Mouse (Mus musculus) midbrain, embryonic 15.5 days (tissue): Measurements from ENCODE around the gene Olfr51. TPM values are rescaled to one million over a fixed set of nuclear protein-coding genes. Genes with fewer than 3 reads are reported as not detected.
"Not testable (repeated sequence)": the region's sequence is repeated elsewhere in the genome, so short reads cannot be mapped to it uniquely, and the experiment has no call there.

Experiments used
- ATAC-seq: fragments of 200-750 bp; cut with Nextera tagmentation; replicated peaks from 2 replicates; pipeline ENCODE4 v1.8.0; 2017; ENCODE audit warnings: moderate TSS enrichment
- H3K27ac ChIP-seq: fragments of 300-500 bp; sonication (generic); 2 replicates; pipeline ENCODE4 v1.5.1; 2015; ENCODE audit warnings: mild to moderate bottlenecking, inconsistent platforms
- H3K27me3 ChIP-seq: fragments of 300-500 bp; sonication (generic); replicated peaks from 2 replicates; pipeline ENCODE4 v1.6.1; 2015; ENCODE audit warnings: inconsistent platforms
- H3K36me3 ChIP-seq: fragments of 300-500 bp; sonication (generic); replicated peaks from 2 replicates; pipeline ENCODE4 v1.6.1; 2015; ENCODE audit warnings: inconsistent platforms
- H3K4me1 ChIP-seq: fragments of 300-500 bp; sonication (generic); 2 replicates; pipeline ENCODE4 v1.6.1; 2015; ENCODE audit warnings: inconsistent platforms
- H3K4me2 ChIP-seq: fragments of 300-500 bp; sonication (generic); 2 replicates; pipeline ENCODE4 v1.6.1; 2015; ENCODE audit warnings: inconsistent platforms, mild to moderate bottlenecking, moderate library complexity
- H3K4me3 ChIP-seq: fragments of 300-500 bp; sonication (generic); 2 replicates; pipeline ENCODE4 v1.5.1; 2015; ENCODE audit warnings: mild to moderate bottlenecking, inconsistent platforms
- H3K9ac ChIP-seq: fragments of 300-500 bp; sonication (generic); 2 replicates; pipeline ENCODE4 v1.6.1; 2015; ENCODE audit warnings: mild to moderate bottlenecking, inconsistent platforms
- H3K9me3 ChIP-seq: fragments of 300-500 bp; sonication (generic); 2 replicates; pipeline ENCODE4 v1.6.1; 2016; ENCODE audit warnings: inconsistent platforms
- WGBS: fragments of 180-500 bp; shearing (Covaris S2); methylation state at CpG from one replicate; pipeline ENCODE4 v1.1.7; 2015; ENCODE audit warnings: mixed read lengths; 5-methylcytosine and 5-hydroxymethylcytosine counted together
- polyA plus RNA-seq: library from polyadenylated mRNA; unstranded; fragments of >200 nt; fragmentation: Nextera tagmentation; extraction: Ambion mirVana; gene quantifications from 2 replicates; pipeline ENCODE4 v1.2.1, GENCODE M21; 2015

Gene Olfr51
- not detected in 2 replicates for polyA plus RNA-seq

GRCm38 (mm10) chr11:51003296-51003695 is at the start of gene Olfr51:
Gene Olfr51 (plus strand): TSS chr11:51003596.
- Histone ChIP-seq H3K4me2 (no peak within 1 kb of the TSS), H3K27ac (no peak within 1 kb of the TSS), H3K4me1 (no peaks in the 10 kb centered on the region), H3K27me3 (no peaks in the 10 kb centered on the region), H3K4me3 (no peak within 1 kb of the TSS), H3K9ac (no peak within 1 kb of the TSS), H3K9me3 (no peaks in the 10 kb centered on the region), H3K36me3 (no peaks in the 10 kb centered on the region)
- WGBS = 83% methylated on average over 5 of the region's 5 CpGs
- ATAC-seq = no peak

DNA sequence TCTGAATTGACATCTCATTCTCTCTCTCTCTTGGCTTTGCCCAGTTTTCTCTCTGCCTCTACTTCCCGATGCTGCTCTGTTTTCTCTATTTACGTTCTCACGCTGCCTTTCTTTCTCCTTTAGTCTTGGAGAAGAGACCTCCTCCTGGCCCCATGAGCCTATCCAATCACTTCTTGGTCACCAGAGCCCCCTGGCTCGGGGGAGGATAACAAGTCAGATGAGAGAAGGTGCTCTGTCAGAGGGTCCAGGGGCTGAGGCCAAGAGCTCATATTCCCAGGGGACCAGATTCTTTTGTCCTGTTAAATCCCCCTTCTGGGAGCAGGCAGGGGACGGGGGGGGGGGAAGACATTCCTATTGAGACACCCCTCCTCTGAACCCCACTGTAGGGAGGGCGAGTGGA is 49.7 kb upstream of the Olfr51 start, which contains the start of gene Prop1:
Gene Prop1 (minus strand): TSS at position 101 of the 400 bp plus-strand sequence.
- Histone ChIP-seq H3K27ac (no peak within 1 kb of the TSS), H3K9me3 (no peaks in the 10 kb centered on the region), H3K4me2 (no peak within 1 kb of the TSS), H3K4me3 (no peak within 1 kb of the TSS), H3K36me3 (no peaks in the 10 kb centered on the region), H3K27me3 (no peaks in the 10 kb centered on the region), H3K9ac (no peak within 1 kb of the TSS), H3K4me1 (no peaks in the 10 kb centered on the region)
- ATAC-seq = no peak
- WGBS = 71% methylated on average over 6 of the region's 6 CpGs

GRCm38 (mm10) chr11:50964886-50965285 is 38.5 kb upstream of the Olfr51 start:
- H3K4me3 ChIP-seq = no peak overlapping the region
- 80% methylated on average over 2 of the region's 2 CpGs for WGBS
- no peaks in the 10 kb centered on the region for H3K27me3 ChIP-seq
- no peak overlapping the region for H3K9ac ChIP-seq
- H3K36me3 ChIP-seq = no peaks in the 10 kb centered on the region
- no peaks in the 10 kb centered on the region for H3K9me3 ChIP-seq
- H3K4me2 ChIP-seq = no peak overlapping the region
- H3K27ac ChIP-seq = no peak overlapping the region
- no peaks in the 10 kb centered on the region for H3K4me1 ChIP-seq
- no peak for ATAC-seq

DNA sequence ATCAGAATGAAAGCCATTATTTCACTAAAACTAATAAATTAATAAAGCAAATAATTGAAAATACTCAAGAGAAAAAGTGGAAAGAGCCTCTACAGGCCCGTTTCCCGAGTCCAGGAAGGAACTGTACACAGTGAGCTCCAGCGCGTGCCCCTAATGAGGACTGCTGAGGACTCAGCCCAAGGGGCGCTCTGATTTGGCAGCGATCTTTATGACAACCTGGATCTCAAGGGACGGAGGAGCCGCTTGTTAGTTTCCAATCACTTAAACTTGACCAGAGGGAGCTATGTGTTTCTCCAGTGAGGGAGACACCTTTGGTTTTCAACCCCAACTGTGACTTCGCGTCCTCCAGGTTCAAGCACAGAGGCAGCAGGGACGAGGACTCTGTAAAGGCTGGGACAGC is 37.2 kb upstream of the Olfr51 start, which contains the start of gene Olfr1378:
Gene Olfr1378 (plus strand): TSS at position 301 of the 400 bp plus-strand sequence.
- H3K9me3 ChIP-seq = no peaks in the 10 kb centered on the region
- no peak within 1 kb of the TSS for H3K27ac ChIP-seq
- H3K9ac ChIP-seq = no peak within 1 kb of the TSS
- 81% methylated on average over 11 of the region's 11 CpGs for WGBS
- H3K4me2 ChIP-seq = no peak within 1 kb of the TSS
- no peaks in the 10 kb centered on the region for H3K27me3 ChIP-seq
- H3K36me3 ChIP-seq = no peaks in the 10 kb centered on the region
- ATAC-seq = no peak
- H3K4me3 ChIP-seq = no peak within 1 kb of the TSS
- no peaks in the 10 kb centered on the region for H3K4me1 ChIP-seq

DNA sequence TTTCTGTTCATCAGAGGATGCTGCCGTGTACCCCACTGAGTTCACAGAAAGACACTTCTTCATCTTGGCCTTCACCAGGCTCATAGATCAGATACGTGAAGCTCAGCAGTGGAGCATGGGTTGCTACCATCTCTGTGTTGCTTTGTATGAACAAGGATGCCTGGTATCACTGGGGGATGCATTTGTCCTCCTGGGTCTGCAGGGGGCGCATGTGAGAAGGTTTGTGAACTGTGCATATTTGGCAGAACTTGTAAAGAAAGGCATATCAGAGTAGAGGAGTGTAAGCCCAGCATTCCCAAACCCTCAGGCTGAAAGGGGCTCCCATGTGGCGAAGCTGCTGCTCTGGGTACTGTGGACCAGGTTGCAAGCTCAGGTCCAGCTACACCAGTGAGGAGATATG is 26.2 kb upstream of the Olfr51 start:
- no peaks in the 10 kb centered on the region for H3K36me3 ChIP-seq
- H3K4me3 ChIP-seq = no peak overlapping the region
- no peak overlapping the region for H3K9ac ChIP-seq
- H3K27ac ChIP-seq = no peak overlapping the region
- no peaks in the 10 kb centered on the region for H3K9me3 ChIP-seq
- H3K27me3 ChIP-seq = no peaks in the 10 kb centered on the region
- H3K4me1 ChIP-seq = no peaks in the 10 kb centered on the region
- H3K4me2 ChIP-seq = no peak overlapping the region
- ATAC-seq = no peak
- WGBS = 74% methylated on average over 4 of the region's 4 CpGs

DNA sequence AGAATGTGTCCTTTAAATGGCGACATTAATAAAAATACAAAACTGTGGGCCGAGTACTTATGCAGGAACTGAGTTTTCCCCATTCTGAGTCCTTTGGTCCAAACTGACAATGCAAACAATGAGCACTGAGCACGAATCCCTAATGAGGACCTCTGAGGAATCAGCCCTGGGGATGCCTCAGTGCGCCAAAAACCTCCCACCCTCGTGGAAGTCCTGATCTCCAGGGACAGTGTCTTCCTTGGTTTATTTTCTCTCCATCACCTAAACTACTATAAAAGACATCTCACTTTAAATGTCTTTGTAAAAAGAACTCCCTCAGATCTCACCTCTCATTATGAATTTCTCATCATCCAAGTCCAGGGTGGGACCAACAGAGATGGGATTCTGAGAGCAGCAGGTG is 21.7 kb upstream of the Olfr51 start, which contains the start of gene Olfr1377:
Gene Olfr1377 (plus strand): TSS at position 301 of the 400 bp plus-strand sequence.
- Histone ChIP-seq H3K4me2 (no peak within 1 kb of the TSS), H3K9me3 (no peaks in the 10 kb centered on the region), H3K4me1 (no peaks in the 10 kb centered on the region), H3K9ac (no peak within 1 kb of the TSS), H3K4me3 (no peak within 1 kb of the TSS), H3K27ac (no peak within 1 kb of the TSS), H3K36me3 (no peaks in the 10 kb centered on the region), H3K27me3 (no peaks in the 10 kb centered on the region)
- WGBS = 56% methylated on average over 5 of the region's 5 CpGs
- no peak for ATAC-seq

DNA sequence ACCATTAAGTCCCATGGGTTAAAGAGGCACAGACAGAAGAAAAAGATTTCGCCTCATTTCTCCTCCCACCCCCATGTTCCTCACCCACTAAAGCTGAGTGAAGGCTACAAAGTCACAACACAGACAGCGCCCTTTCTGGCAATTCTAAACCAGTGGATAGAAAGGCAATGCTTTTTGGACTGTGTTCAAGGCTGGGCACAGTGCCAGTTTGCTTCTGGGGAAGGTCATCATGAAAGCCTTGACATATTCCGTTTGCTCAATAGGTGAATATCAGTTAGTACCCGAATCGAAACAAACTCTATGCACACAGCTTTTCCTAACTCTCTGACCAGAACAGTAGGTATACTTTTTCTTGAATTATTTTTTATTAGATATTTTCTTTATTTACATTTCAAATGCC is 8.4 kb downstream of the Olfr51 start:
- no peak overlapping the region for H3K27ac ChIP-seq
- H3K4me2 ChIP-seq = no peak overlapping the region
- H3K4me1 ChIP-seq = no peaks in the 10 kb centered on the region
- 71% methylated on average over 5 of the region's 5 CpGs for WGBS
- no peak for ATAC-seq
- no peaks in the 10 kb centered on the region for H3K9me3 ChIP-seq
- H3K27me3 ChIP-seq = no peaks in the 10 kb centered on the region
- no peak overlapping the region for H3K4me3 ChIP-seq
- H3K36me3 ChIP-seq = no peaks in the 10 kb centered on the region
- no peak overlapping the region for H3K9ac ChIP-seq

DNA sequence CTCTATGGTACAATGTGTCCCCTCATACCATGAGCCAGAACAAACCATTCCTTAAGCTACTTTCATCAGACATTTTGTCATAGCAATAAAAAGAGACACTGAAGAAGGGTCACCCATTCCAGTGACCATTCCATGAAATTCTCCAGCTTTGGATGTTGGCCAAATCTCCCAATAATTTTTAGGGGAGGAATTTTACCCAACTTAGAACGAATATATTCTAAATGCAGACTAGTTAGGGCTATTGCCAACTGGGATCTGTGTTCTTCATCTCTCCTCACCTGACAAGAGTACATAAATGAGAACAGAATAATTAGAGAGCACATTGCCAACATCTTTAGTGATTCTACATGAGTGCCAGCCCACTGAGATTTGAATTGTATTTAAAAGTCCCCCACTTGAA is 10.5 kb downstream of the Olfr51 start, which contains the start of gene Olfr54:
Gene Olfr54 (plus strand): TSS at position 301 of the 400 bp plus-strand sequence.
- ATAC-seq = no peak
- WGBS = 63% methylated on average over 1 of the region's 1 CpGs
- H3K36me3 ChIP-seq = no peaks in the 10 kb centered on the region
- H3K27me3 ChIP-seq = no peaks in the 10 kb centered on the region
- H3K4me1 ChIP-seq = no peaks in the 10 kb centered on the region
- H3K4me3 ChIP-seq = no peak within 1 kb of the TSS
- H3K27ac ChIP-seq = no peak within 1 kb of the TSS
- H3K9ac ChIP-seq = no peak within 1 kb of the TSS
- no peak within 1 kb of the TSS for H3K4me2 ChIP-seq
- no peaks in the 10 kb centered on the region for H3K9me3 ChIP-seq

DNA sequence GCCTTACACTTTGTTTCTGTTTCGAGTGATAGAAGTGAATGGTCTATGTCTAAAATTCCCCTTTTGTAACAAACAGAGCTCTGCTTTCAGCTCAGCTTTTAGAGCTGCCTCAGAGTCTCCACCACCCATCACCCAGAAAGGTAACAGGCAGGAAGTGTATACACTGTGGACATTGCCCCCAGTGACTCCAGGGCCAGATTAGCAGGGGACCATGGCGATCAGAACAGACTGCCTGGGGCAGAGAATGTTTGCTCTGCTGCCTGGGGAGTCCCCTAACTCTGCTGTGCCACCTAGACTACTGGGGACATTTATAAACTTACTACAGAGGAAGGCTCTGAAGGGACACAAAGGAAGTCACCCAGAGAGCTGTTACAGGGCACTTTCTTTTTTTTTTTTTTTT is 12.9 kb downstream of the Olfr51 start:
- no peaks in the 10 kb centered on the region for H3K36me3 ChIP-seq
- H3K27me3 ChIP-seq = no peaks in the 10 kb centered on the region
- no peak overlapping the region for H3K4me3 ChIP-seq
- H3K4me1 ChIP-seq = no peaks in the 10 kb centered on the region
- 50% methylated on average over 2 of the region's 2 CpGs for WGBS
- H3K27ac ChIP-seq = no peak overlapping the region
- H3K9me3 ChIP-seq = no peaks in the 10 kb centered on the region
- no peak overlapping the region for H3K9ac ChIP-seq
- no peak for ATAC-seq
- no peak overlapping the region for H3K4me2 ChIP-seq

DNA sequence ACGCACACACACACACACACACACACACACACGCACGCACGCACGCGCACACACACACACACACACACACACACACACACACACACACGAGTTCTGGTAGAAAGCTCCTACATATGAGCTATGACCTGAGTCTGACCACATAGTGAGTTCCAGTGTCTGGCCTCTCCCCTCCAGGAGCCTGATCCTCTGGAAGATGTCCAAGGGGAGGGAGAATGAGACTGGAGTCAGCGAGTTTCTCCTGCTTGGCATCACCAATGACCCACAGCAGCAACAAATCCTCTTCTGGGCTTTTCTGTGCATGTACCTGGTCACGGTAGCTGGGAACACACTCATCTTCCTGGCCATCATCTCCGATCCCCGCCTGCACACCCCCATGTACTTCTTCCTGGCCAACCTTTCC is 23.4 kb downstream of the Olfr51 start:
- not testable (repeated sequence) for H3K27ac ChIP-seq, H3K36me3 ChIP-seq, H3K4me1 ChIP-seq, H3K9me3 ChIP-seq, H3K27me3 ChIP-seq, H3K9ac ChIP-seq, ATAC-seq, H3K4me2 ChIP-seq, H3K4me3 ChIP-seq
- 89% methylated on average over 11 of the region's 11 CpGs for WGBS

- H3K36me3 ChIP-seq, H3K4me2 ChIP-seq, H3K9me3 ChIP-seq, H3K27ac ChIP-seq, H3K9ac ChIP-seq, H3K27me3 ChIP-seq, H3K4me3 ChIP-seq, H3K4me1 ChIP-seq, ATAC-seq: not testable (repeated sequence)
- 70% methylated on average over 8 of the region's 8 CpGs for WGBS
Observed at GRCm38 (mm10) chr11:51029381-51029780, 26.0 kb downstream of the Olfr51 start.

DNA sequence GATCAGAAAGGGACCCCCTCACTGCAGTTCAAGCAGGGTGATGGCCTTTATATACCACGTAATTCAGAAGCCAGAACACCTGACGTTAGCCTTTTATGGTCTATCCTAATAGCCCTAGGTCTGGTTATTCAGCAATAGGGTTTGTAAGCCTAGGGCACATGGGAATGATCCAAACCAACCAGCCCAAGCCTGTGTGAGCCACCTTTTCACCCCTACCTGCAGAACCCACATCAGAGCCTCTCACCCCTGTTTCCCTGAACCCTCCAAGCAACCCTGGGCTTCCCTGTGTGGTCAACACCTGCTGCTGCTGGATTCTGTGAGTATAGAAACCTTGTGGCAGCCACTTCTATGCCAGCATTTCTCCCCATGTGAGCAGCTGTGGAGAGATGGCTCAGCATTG is 26.8 kb downstream of the Olfr51 start:
- Histone ChIP-seq H3K9ac (no peak overlapping the region), H3K36me3 (no peaks in the 10 kb centered on the region), H3K27ac (no peak overlapping the region), H3K4me3 (no peak overlapping the region), H3K9me3 (no peaks in the 10 kb centered on the region), H3K27me3 (no peaks in the 10 kb centered on the region), H3K4me1 (no peaks in the 10 kb centered on the region), H3K4me2 (no peak overlapping the region)
- WGBS = 80% methylated on average over 2 of the region's 2 CpGs
- ATAC-seq = no peak

- H3K27ac ChIP-seq = no peak overlapping the region
- no peak overlapping the region for H3K4me2 ChIP-seq
- H3K36me3 ChIP-seq = no peaks in the 10 kb centered on the region
- no peak for ATAC-seq
- H3K4me1 ChIP-seq = no peaks in the 10 kb centered on the region
- no peak overlapping the region for H3K4me3 ChIP-seq
- H3K9me3 ChIP-seq = no peaks in the 10 kb centered on the region
- no peak overlapping the region for H3K9ac ChIP-seq
- no peaks in the 10 kb centered on the region for H3K27me3 ChIP-seq
- WGBS = 25% methylated on average over 1 of the region's 1 CpGs
Observed at GRCm38 (mm10) chr11:51032851-51033250, 29.5 kb downstream of the Olfr51 start.
